Mouse (Mus musculus) frontal cortex, postnatal 36 days (tissue): ENCODE measurements at regions not wholly inside any gene's neighbourhood (a gene's known extent, or its start where the extent isn't known, plus 50 kb on each side); places are given as distances from the start of the nearest gene placed in this dataset.
"Not testable (repeated sequence)": the region's sequence is repeated elsewhere in the genome, so short reads cannot be mapped to it uniquely, and the experiment has no call there.

Source experiments
- DNase-seq, 2 experiments: peaks; one replicate each; pipeline ENCODE4 v3.0.0; 2022; ENCODE audit warnings: low spot score in 2 of 2

- not testable (repeated sequence) for DNase-seq
Observed at GRCm38 (mm10) chr4:8462414-8462813, 223.6 kb upstream of the Car8 start.

- DNase-seq, result no peak
Observed at GRCm38 (mm10) chr4:8454346-8454745, 215.5 kb upstream of the Car8 start.

GRCm38 (mm10) chr4:8432393-8432792 lies 193.6 kb upstream of the Car8 start:
- DNase-seq, result peak; percentile 24 to 37

- no peak for DNase-seq
Observed at GRCm38 (mm10) chr4:8431032-8431332, 192.1 kb upstream of the Car8 start.

- DNase-seq, result no peak
Observed at GRCm38 (mm10) chr4:8430269-8431031, 191.6 kb upstream of the Car8 start.

GRCm38 (mm10) chr4:8429771-8430170 lies 190.9 kb upstream of the Car8 start:
- DNase-seq, result no peak

GRCm38 (mm10) chr4:8428629-8429523 lies 190.0 kb upstream of the Car8 start:
- no peak for DNase-seq

GRCm38 (mm10) chr4:8427812-8428211 lies 189.0 kb upstream of the Car8 start:
- no peak for DNase-seq

GRCm38 (mm10) chr4:8423392-8424045 lies 184.7 kb upstream of the Car8 start:
- no peak for DNase-seq

GRCm38 (mm10) chr4:8421285-8421684 lies 182.4 kb upstream of the Car8 start:
- DNase-seq, result peak in 1 of 2 experiments; percentile 10

- DNase-seq, result no peak
Observed at GRCm38 (mm10) chr4:8418374-8419031, 179.7 kb upstream of the Car8 start.

- no peak for DNase-seq
Observed at GRCm38 (mm10) chr4:8417821-8418220, 179.0 kb upstream of the Car8 start.

GRCm38 (mm10) chr4:8413307-8413706 lies 174.5 kb upstream of the Car8 start:
- no peak for DNase-seq

- DNase-seq, result no peak
Observed at GRCm38 (mm10) chr4:8400069-8400468, 161.2 kb upstream of the Car8 start.

- no peak for DNase-seq
Observed at GRCm38 (mm10) chr4:8399430-8399829, 160.6 kb upstream of the Car8 start.

GRCm38 (mm10) chr4:8398969-8399368 lies 160.1 kb upstream of the Car8 start:
- no peak for DNase-seq

GRCm38 (mm10) chr4:8383162-8383561 lies 144.3 kb upstream of the Car8 start:
- no peak for DNase-seq

GRCm38 (mm10) chr4:8382125-8382417 lies 143.2 kb upstream of the Car8 start:
- DNase-seq, result no peak

- no peak for DNase-seq
Observed at GRCm38 (mm10) chr4:8381408-8382124, 142.7 kb upstream of the Car8 start.

GRCm38 (mm10) chr4:8380711-8381338 lies 142.0 kb upstream of the Car8 start:
- DNase-seq, result peak; percentile 38 to 81
